Mouse (Mus musculus) embryo, embryonic 11.5 days (tissue): ENCODE data around the gene Tbx2.

Experiments
- DNase-seq: peaks from one replicate; pipeline ENCODE4 v3.0.0-alpha.2; 2012; ENCODE audit warnings: low read depth, low spot score

Tbx2 gene

GRCm38 (mm10) chr11:85832231-85832924, at the start of gene Tbx2:
Gene Tbx2 (plus strand): TSS chr11:85832551.
- no peak for DNase-seq

DNA sequence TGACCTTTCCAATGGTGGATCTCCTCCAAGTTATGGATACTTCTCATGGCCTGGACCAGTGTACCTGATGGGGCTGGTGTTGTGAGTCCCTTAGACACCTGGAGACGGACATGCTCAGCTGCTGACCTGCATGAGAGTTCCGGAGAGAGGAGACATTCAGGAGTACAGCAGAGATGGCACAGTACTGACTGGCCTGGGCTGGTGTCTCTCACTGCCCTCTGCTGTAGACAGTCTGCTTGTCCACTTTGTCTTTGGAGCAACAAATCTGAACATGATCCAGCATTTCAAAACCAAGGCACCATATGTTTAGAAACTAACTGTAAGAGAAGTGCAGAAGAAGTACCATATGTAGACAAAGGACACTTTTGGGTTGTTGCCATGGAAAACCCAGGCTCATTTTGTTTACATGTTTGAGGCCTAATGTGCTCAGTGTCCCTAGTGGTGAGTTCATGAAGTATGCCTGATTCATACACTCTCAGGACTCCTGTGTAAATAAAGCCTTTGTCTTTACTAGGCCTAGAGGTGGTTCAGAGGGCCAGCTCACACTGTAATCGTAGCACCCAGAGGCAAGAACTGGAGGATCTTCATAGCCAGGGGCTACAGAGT, 46.1 kb upstream of the Tbx2 start:
- DNase-seq: no peak

DNA sequence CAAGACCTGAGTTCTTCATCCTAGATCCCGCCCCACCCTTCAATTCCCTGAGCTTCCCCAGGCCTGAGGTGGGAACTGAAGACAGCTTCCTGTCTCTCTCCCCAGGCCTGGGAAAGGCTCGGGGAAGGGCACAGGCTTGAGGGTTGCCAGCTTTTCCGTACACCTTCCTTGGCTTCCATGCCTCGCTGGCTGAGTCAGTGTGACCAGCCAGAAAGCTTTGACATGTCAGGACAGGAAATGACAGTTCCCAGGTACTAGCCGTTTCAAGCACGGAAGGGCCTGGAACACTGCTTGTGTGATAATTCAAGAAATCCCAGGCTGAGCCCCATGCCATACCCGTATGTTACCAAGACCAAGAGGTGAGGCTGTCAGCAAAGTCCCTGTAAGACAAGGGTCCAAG, 42.6 kb upstream of the Tbx2 start:
- DNase-seq: no peak

DNA sequence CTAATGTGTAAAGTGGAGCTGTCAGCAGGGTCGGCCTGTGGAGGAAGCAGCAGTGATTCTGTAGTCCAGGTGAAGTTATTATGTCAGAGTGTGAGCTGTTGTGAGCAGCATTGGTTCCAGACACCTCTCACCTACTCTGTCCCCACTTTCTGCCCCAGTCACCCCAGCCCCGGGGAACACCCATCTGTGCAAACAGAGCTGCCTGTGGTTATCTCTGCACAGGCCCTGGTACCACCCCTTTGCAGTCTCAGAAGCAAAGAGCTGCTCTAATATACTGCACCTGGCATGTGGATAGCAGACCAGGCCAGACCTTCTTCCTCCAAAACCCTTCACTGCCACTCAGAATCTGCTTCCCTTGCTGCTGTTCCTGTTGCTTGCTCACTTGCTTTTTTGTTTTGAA, 42.1 kb upstream of the Tbx2 start:
- no peak for DNase-seq

DNA sequence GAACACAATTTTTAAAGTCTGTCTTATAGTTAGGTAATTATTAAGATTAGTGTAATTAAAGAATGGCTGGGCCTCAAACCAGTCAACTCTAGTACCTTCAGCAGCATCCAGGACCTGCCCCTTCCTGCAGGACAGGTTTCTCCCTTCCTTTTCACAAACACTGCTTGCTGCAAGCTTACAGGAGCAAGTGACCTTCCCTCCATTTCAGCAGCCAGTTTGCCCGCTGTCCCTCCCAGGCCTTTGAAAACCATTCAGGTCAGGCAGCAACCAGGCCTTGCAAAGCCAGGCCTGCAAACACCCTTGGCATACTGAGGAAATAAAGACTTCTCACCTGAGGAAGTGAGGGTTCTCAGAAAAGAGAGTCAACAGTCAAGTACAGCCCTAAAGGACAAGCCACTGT, 41.1 kb upstream of the Tbx2 start:
- no peak for DNase-seq

GRCm38 (mm10) chr11:85792534-85793215, 39.7 kb upstream of the Tbx2 start:
- no peak for DNase-seq

GRCm38 (mm10) chr11:85799456-85799855, 32.9 kb upstream of the Tbx2 start:
- no peak for DNase-seq

- DNase-seq: no peak
These were observed 32.5 kb upstream of the Tbx2 start for GRCm38 (mm10) chr11:85799856-85800255.

GRCm38 (mm10) chr11:85800380-85800779, 32.0 kb upstream of the Tbx2 start:
- DNase-seq: no peak

GRCm38 (mm10) chr11:85804048-85804447, 28.3 kb upstream of the Tbx2 start:
- DNase-seq: no peak

DNA sequence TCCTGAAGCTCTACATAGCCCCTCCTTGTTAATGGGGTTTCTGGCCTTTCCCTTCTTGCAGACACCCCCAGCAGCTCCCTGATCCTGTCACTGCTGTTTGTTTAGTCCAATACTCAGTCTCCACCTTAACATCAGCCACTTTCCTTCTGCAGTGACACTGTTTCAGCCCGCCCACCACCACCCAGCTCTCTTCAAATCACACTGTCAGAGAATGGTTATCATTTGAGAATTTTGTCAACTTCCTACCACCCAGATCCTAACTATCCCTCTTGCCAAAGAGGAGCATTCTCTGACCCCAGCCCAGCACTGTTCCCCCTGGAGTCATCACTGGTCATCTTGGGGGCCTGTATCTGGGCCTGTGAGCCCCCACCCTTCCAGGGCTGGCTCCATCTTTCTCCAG, 26.6 kb upstream of the Tbx2 start:
- no peak for DNase-seq

DNA sequence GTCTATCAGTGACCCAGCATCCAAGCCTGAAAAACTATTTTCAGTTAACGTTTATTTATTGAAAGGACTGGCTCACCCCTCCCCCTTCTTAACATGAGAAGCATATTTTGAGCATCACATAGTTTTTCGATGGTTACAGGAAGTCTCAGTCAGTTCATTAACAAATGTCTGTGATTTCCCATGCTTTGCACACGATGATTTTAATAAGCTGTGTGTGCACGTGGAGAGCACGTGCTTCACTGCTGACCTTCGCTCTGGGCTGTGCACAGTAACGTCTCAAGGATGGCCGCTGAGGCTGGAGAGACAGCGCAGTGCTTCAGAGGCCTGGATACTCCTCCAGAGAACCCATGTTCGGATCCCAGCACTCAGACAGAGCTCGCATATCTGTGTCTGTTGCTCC, 25.0 kb upstream of the Tbx2 start:
- no peak for DNase-seq

DNA sequence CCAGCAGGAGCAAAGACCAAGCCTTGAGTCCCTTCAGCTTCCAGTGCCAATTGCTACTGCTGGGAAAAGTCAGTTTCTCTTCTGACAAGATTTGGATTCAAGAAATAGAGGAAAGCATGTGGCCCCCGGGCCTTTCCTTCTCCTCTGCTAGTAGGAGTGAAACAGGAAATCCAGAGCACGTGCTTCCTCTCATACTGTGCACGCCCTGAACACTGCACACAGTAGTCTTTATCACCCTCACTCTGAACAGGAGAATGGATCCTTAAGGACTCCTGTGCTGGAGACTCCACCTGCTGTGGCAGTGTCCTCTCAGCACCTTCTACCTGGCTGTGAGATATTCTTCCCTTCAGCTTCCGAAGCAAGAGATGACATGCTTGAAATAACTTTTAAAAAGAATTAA, 21.1 kb upstream of the Tbx2 start:
- no peak for DNase-seq

DNA sequence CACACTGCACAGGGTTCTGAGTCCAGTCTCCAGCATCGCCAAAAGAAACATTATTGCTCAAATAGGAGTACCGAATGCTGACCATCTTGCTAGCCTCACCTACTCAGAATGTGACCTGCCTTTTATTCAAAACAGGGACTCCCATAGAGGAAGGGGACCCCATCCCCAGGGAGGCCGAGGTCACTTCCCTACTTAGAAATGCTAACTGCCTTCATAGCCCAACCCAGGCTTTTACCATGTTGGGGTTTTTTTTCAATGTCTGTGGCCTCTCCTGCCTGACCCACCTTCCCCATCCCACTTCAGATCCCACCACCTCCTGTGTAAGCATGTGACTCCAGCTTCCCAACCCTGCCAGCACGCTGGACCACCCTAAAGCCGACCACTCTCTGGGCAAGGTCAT, 20.7 kb upstream of the Tbx2 start:
- no peak for DNase-seq

DNA sequence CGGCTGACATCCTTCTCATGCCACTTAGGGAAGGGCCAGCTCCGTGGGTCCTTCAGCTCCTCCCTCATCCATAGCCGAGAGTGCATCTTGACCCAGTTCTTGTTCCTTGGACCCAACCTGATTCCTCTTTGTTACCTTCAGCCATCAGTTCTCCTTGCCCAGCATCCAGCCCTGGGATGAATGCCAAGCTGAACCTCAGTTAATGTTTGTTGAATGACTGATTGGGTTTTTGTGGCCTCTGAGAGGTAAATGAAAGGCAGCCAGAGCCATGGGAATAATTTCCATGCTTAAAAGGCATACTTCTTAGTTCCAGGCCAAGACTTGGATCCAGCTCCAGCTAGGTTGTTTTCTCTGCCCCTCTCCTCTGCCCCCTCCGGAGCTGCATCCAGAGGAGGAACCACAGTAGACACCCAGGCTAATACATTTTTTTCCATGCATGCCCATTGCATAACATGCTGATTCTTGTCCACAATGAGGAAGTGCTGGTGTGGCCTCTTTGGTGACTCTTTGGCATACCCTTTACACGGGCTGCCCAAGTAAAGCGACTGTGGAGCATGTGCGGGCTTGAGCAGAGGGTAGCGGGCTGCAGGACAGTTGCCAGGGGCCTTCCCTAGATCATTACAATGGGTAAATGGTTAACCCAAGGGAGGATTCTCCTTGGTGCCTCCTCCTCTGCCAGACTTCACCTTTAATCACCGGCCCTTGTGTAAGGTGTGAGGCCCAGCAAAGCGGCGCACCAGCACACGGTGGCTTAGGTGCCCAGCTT, 20.0 kb upstream of the Tbx2 start:
- DNase-seq: no peak

DNA sequence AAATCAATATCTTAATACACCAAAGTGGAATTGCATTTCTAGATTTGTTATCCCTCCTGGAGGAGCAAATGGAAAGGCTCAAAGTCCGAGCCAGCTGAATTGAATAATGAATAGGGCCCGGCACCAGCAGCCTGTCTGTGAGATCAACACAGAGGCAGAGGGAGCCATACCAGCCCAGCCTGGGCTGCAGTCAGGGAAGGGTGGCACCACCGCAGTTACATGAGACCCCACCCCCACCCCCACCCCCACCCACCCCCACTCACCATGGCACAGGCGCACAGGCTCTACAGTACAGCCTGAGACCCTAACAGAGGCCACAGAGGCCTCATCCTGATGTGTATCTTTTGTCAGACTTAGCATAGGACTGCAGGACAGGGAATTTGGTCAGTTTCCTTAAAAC, 17.7 kb upstream of the Tbx2 start:
- DNase-seq: no peak

DNA sequence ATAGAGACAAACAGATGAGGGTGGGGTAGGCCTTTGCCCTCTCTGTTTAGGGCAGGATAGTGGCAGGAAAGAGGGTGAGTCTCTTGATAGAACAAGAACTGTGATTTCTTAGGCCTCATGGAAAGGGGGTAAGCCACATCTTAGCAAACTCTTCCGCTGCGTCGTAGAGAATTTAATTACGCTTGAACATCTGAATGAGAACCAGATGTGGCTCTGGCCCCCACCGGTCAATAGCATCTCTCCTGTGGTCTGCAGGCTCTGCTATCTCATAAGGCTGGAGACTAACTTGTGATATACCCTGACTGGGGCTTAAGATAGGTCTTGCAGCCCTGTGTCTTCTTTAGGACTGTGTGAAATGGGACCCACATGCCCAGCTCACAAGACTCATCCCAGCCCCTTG, 15.9 kb upstream of the Tbx2 start:
- DNase-seq: no peak

DNA sequence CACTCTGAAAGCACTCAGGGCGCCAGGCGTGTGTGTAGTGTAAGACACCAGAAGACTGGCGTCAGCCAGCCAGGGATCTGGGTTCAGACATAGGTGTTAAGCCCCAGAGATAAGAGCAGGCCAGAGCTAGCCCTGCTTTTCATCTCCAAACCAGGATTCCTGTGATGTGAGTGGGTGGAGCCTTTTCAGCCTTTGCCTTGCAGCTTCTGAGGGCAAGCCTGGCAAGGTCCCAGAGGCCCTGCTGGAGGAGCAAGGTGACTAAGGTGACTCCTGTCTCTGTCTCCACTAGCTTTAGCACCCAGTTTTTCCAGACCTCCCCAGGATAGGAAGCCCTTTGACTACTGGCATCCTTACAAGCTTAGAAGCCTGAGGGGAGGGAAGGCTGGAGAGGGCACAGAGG, 13.9 kb upstream of the Tbx2 start:
- no peak for DNase-seq

- no peak for DNase-seq
These were observed 11.4 kb upstream of the Tbx2 start for GRCm38 (mm10) chr11:85820959-85821358.

- DNase-seq: no peak
These were observed 10.7 kb upstream of the Tbx2 start for GRCm38 (mm10) chr11:85821659-85822058.

GRCm38 (mm10) chr11:85823181-85823580, 9.2 kb upstream of the Tbx2 start:
- DNase-seq: no peak

- DNase-seq: no peak
These were observed 8.6 kb upstream of the Tbx2 start for GRCm38 (mm10) chr11:85823794-85824193.
